Mouse (Mus musculus) megakaryocyte, embryonic 14.5 days (primary cell): ENCODE results near the gene P2rx4. TPM values are rescaled to one million over a fixed set of nuclear protein-coding genes. Genes with fewer than 3 reads are reported as not detected.
A peak's percentile ranks its signal among the peaks of the same experiment; 100 is the strongest.

Source experiments
- H3K27me3 ChIP-seq: replicated peaks from 2 replicates; pipeline ENCODE3; 2012; ENCODE audit warnings: inconsistent platforms
- H3K36me3 ChIP-seq: replicated peaks from 2 replicates; pipeline ENCODE3; 2012; ENCODE audit warnings: low read length, inconsistent platforms, mixed read lengths
- H3K4me1 ChIP-seq: 2 replicates; pipeline ENCODE4 v1.6.1; 2012; ENCODE audit warnings: inconsistent platforms
- H3K4me3 ChIP-seq: replicated peaks from 2 replicates; pipeline ENCODE3; 2012; ENCODE audit warnings: moderate library complexity, mild to moderate bottlenecking, inconsistent platforms
- H3K9me3 ChIP-seq: 2 replicates; pipeline ENCODE4 v1.6.1; 2012; ENCODE audit warnings: inconsistent platforms
- FLI1 ChIP-seq: IDR thresholded peaks from 2 replicates; pipeline ENCODE4 v1.6.1; 2012; ENCODE audit warnings: low read length, inconsistent platforms, mixed read lengths
- GATA1 ChIP-seq: IDR thresholded peaks from 3 replicates; pipeline ENCODE4 v1.6.1; 2012; ENCODE audit warnings: mixed read lengths, low read length, inconsistent platforms, borderline replicate concordance
- polyA plus RNA-seq: library from polyadenylated mRNA; stranded (reverse); fragments of >175 nt; gene quantifications from 2 replicates; pipeline ENCODE4 v1.2.3, GENCODE M21; 2012; ENCODE audit warnings: low replicate concordance; ENCODE audit not compliant: insufficient read depth

Gene P2rx4
- polyA plus RNA-seq, 1 experiment = 13.7 TPM

- Histone ChIP-seq H3K27me3 (peaks cover 20% of the 10 kb centered on the region), H3K9me3 (peaks cover 26% of the 10 kb centered on the region), H3K4me1 (peaks cover 18% of the 10 kb centered on the region), H3K36me3 (peaks cover 3% of the 10 kb centered on the region), H3K4me3 (peak overlapping the region; percentile 7)
- no peak for TF ChIP-seq FLI1
- no peak for TF ChIP-seq GATA1
Measured at GRCm38 (mm10) chr5:122683926-122684325, 23.4 kb upstream of the P2rx4 start.

- H3K27me3 ChIP-seq = peaks cover 4% of the 10 kb centered on the region
- peaks cover 26% of the 10 kb centered on the region for H3K9me3 ChIP-seq
- peaks cover 11% of the 10 kb centered on the region for H3K4me1 ChIP-seq
- H3K36me3 ChIP-seq = no peaks in the 10 kb centered on the region
- no peak overlapping the region for H3K4me3 ChIP-seq
- TF ChIP-seq GATA1 = no peak
- TF ChIP-seq FLI1 = no peak
Measured at GRCm38 (mm10) chr5:122687391-122687790, 20.0 kb upstream of the P2rx4 start.

- Histone ChIP-seq H3K36me3 (no peaks in the 10 kb centered on the region), H3K4me3 (no peak overlapping the region), H3K9me3 (peaks cover 26% of the 10 kb centered on the region), H3K27me3 (peaks cover 4% of the 10 kb centered on the region), H3K4me1 (peaks cover 4% of the 10 kb centered on the region)
- TF ChIP-seq FLI1 (no peak), GATA1 (no peak)
Measured at GRCm38 (mm10) chr5:122689153-122689552, 18.2 kb upstream of the P2rx4 start.

GRCm38 (mm10) chr5:122690486-122690885 is 16.9 kb upstream of the P2rx4 start:
- TF ChIP-seq FLI1 (no peak), GATA1 (no peak)
- no peak overlapping the region for H3K4me3 ChIP-seq
- peaks cover 23% of the 10 kb centered on the region for H3K9me3 ChIP-seq
- peaks cover 4% of the 10 kb centered on the region for H3K27me3 ChIP-seq
- no peaks in the 10 kb centered on the region for H3K4me1 ChIP-seq
- no peaks in the 10 kb centered on the region for H3K36me3 ChIP-seq

- peaks cover 12% of the 10 kb centered on the region for H3K4me1 ChIP-seq
- H3K9me3 ChIP-seq = peaks cover 4% of the 10 kb centered on the region; the same call in 1 of the 2 replicates
- TF ChIP-seq FLI1 = no peak
- TF ChIP-seq GATA1 = no peak
- no peak overlapping the region for H3K4me3 ChIP-seq
- no peaks in the 10 kb centered on the region for H3K36me3 ChIP-seq
- H3K27me3 ChIP-seq = peaks cover 2% of the 10 kb centered on the region
Measured at GRCm38 (mm10) chr5:122693431-122694207, 13.7 kb upstream of the P2rx4 start.

- TF ChIP-seq FLI1 = no peak
- no peak for TF ChIP-seq GATA1
- no peak overlapping the region for H3K4me3 ChIP-seq
- H3K27me3 ChIP-seq = peaks cover 4% of the 10 kb centered on the region
- peaks cover 21% of the 10 kb centered on the region for H3K4me1 ChIP-seq
- peaks cover 4% of the 10 kb centered on the region; the same call in 1 of the 2 replicates for H3K9me3 ChIP-seq
- H3K36me3 ChIP-seq = no peaks in the 10 kb centered on the region
Measured at GRCm38 (mm10) chr5:122695516-122695915, 11.8 kb upstream of the P2rx4 start.

GRCm38 (mm10) chr5:122698041-122698700 is 9.2 kb upstream of the P2rx4 start:
- TF ChIP-seq GATA1 (no peak), FLI1 (no peak)
- Histone ChIP-seq H3K36me3 (no peaks in the 10 kb centered on the region), H3K27me3 (peaks cover 2% of the 10 kb centered on the region), H3K9me3 (no peaks in the 10 kb centered on the region), H3K4me3 (peak overlapping the region; percentile 47), H3K4me1 (peaks cover 29% of the 10 kb centered on the region)

- Histone ChIP-seq H3K4me1 (peaks cover 29% of the 10 kb centered on the region), H3K9me3 (no peaks in the 10 kb centered on the region), H3K36me3 (no peaks in the 10 kb centered on the region), H3K27me3 (peaks cover 4% of the 10 kb centered on the region), H3K4me3 (no peak overlapping the region)
- no peak for TF ChIP-seq FLI1
- TF ChIP-seq GATA1 = no peak
Measured at GRCm38 (mm10) chr5:122698701-122699060, 8.7 kb upstream of the P2rx4 start.

- no peaks in the 10 kb centered on the region for H3K9me3 ChIP-seq
- no peaks in the 10 kb centered on the region for H3K36me3 ChIP-seq
- peaks cover 29% of the 10 kb centered on the region for H3K4me1 ChIP-seq
- TF ChIP-seq FLI1 (no peak), GATA1 (no peak)
- H3K4me3 ChIP-seq = no peak overlapping the region
- peaks cover 4% of the 10 kb centered on the region for H3K27me3 ChIP-seq
Measured at GRCm38 (mm10) chr5:122700109-122700836, 7.1 kb upstream of the P2rx4 start.
